Mouse (Mus musculus) kidney, adult 9 months (tissue): ENCODE measurements around the gene Hsph1.

ENCODE experiments used
- DNase-seq: peaks from one replicate; pipeline ENCODE4 v3.0.0; 2022

Gene Hsph1

GRCm38 (mm10) chr5:149636075-149636920, at the start of gene Hsph1:
TSS of gene Hsph1 (minus strand) at chr5:149636376.
- peak; percentile 99 for DNase-seq

DNA sequence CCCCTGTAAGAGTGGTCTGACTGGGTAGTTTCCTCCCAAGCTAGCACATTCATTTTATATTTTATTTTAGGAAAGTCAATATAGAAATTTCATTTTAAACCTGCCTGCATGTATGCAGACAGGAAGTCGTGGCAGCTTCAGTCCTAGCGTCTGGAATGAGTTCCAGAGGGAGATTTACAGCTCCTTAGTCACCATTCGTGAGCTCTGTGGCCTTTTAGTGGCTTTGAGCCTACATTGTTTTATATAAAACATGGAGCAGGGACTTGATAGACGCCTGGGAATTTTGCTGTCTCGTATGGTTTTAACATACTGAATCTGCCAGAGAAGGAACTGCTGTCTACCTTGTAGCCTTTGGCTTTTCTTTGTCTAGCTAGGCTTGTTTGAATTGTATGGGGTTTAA, 44.8 kb upstream of the Hsph1 start:
- no peak for DNase-seq

GRCm38 (mm10) chr5:149679886-149680285, 43.7 kb upstream of the Hsph1 start:
- DNase-seq: no peak

GRCm38 (mm10) chr5:149679362-149679761, 43.2 kb upstream of the Hsph1 start:
- peak; percentile 17 for DNase-seq

- no peak for DNase-seq
These were observed 42.8 kb upstream of the Hsph1 start for GRCm38 (mm10) chr5:149678990-149679348.

DNA sequence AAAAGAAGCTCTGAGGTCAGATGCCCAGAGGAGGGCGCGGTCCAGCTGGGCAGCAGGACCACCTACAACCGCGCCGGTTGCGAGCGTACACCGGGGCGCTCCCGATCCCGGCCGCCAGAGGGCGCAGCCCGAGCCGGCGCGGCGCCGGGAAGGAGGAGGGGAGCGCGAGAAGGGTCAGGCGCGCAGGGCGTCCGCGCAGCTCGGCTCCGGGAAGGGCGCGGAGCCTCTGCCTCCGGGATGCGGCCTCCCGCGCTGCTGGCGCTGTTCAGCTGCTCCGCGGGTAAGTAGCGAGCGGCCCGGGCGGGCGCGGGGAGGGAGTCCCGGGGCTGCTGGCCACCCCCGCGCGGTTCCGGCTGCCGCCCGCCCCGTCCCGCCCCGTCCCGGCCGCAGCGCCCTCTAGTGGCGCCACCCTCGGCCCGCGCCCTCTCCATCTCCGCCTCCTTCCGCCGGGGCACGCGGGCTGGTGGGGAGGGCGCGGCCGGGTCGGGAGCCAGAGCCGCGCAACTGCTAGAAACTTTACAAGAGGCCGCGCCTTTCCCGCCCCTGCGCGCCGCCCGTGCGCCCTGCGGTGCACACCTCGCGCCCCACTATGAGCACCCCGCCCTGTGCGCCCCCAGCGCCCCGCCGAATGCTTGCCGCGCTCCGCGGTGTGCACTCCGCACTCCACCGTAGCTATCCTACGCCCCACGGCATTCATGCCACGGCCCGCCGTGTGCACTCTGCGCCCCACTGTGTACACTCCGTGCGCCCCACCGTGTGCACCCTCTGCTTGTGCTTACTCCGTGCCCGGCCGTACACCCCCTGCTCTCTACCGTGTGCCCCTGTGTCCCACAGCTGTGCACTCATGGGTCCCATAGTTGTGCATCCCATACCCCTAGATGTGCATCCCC, 42.2 kb upstream of the Hsph1 start, which contains the start of gene B3glct:
Gene B3glct (plus strand): TSS at position 131 of the 890 bp plus-strand sequence.
- DNase-seq: peak; percentile 76

DNA sequence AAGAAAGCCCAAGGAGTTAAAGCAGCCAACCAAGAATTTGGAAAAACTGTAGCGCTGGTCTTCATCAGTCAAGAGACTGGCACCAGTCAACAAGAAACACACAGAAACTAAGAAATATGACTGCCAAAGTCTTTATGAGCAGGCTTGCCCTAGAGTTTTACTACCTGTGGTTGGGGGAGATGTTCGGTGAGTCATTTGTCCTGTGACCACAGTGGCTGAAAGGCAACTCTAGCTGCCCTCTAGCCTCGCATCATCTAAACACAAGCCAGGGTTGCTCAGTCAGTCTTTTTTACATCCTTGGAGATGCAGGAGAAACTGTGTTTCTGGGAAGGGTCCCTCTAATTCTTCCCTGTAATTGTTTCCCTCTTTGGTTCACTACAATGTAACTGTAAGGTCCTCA, 41.0 kb upstream of the Hsph1 start:
- DNase-seq: no peak

GRCm38 (mm10) chr5:149663417-149663816, 27.2 kb upstream of the Hsph1 start:
- no peak for DNase-seq

GRCm38 (mm10) chr5:149662980-149663379, 26.8 kb upstream of the Hsph1 start:
- no peak for DNase-seq

- no peak for DNase-seq
These were observed 25.3 kb upstream of the Hsph1 start for GRCm38 (mm10) chr5:149661428-149661827.

DNA sequence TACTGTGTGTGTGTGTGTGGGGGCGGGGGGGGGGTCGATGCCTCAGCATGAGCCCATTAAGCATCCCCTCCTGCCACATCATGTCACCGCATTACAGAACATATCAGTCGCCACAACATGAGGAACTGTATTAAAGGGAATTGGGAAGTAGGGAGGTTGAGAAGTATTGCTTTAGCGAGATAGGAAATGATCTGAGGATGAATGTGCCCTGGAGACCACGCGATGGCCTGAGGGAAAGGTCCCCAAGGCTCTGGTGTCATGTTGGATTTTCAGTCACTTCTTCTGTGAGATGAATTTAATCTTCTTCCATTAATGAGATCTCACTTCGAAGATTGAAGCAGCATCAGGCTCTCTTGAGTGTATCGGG, 23.2 kb upstream of the Hsph1 start:
- no peak for DNase-seq

GRCm38 (mm10) chr5:149658741-149659413, 22.7 kb upstream of the Hsph1 start:
- no peak for DNase-seq

DNA sequence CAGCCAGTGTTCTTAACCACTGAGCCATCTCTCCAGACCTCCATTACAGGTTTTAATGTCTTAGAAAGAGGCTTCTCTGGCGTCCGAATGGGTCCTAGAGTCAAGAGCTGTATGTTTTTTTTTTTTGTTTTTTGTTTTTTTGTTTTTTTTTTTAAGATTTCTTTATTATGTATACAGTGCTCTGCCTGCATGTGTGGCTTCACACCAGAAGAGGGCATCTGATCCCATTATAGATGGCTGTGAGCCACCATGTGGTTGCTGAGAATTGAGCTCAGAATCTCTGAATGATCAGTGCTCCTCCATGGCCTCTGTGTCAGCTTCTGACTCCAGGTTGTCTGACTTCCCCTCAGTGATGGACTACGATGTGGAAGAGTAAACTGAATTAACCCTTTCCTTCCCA, 21.8 kb upstream of the Hsph1 start:
- no peak for DNase-seq

DNA sequence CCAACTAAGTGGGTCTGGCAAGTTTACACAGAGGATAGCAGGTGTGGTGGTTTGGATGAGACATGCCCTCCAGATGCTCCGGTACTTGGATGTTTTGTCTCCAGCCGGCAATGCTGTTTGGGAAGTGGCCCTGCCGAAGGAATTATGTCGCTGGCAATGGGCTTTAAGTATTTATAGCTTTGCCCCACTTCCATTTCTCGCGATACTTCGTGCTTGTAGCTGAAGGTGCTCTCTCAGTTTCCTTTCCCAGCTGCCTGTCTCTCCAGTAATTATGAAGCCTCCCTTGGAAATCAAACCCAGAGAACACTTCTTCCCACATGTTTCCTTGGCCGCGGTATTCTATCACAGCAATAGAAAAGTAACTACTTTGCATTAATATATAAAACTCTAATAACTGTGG, 19.5 kb upstream of the Hsph1 start:
- DNase-seq: no peak

DNA sequence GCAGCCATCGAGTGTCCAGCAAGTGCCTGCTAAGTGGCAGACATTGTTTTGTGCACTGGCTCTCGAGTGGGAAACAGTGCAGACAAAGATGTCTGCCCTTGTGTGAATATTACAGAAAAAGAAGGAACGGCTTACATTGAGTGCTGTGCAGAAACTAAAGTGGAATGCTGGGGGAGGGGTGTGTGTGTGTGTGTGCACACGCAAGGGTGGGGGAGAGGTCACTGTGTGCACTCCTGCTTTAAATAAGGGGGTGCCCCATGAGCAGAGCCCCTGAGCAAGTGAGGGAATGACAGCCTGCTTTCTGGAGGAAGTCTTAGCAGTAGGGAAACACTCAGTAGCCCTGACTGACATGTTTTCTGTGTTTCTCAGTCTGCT, 14.0 kb upstream of the Hsph1 start:
- no peak for DNase-seq

- DNase-seq: no peak
These were observed 13.5 kb upstream of the Hsph1 start for GRCm38 (mm10) chr5:149649499-149650178.

DNA sequence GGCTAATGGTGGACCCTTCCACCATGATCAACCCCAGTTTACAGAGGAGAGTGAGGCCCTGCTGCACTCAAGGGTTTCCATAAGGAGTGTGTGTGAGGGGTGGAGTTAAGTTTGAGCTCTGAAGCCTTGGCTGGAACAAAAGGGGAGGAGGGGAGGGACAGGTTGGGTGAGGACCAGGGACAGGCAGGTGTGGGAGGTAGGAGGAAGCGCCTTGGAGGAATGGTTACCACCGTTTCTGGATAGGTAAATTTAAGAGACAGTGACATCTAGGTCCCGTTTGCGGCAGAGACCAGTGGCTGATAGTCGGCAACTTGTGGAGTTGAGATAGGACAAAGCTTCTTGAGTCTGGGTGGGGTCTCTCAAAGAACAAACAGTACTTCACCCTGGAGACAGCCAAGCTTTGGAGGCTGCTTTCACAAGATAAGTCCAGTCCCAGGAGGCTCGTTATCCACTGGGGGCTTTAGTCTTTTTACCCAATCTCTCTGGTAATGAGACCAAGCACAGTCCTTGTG, 12.8 kb upstream of the Hsph1 start:
- no peak for DNase-seq

DNA sequence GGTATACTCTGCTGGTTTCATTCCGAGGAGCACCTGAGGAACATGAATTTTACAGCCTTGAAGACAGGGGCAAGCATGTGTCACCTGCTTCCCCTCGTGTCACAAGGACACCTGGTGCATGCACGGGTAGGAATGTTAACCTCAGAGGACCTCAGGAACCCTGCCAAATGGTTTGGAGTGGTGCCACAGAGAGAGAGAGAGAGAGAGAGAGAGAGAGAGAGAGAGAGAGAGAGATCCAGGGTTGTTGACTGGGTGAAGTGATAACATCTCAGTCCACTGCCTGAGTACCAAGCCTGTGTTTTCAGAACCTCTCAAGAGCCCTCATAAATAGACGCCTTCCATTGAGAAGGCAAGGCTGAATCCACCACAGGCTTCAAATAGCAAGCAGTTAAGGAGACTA, 12.0 kb upstream of the Hsph1 start:
- DNase-seq: peak; percentile 33

GRCm38 (mm10) chr5:149647367-149648115, 11.4 kb upstream of the Hsph1 start:
- no peak for DNase-seq

- DNase-seq: no peak
These were observed 6.8 kb upstream of the Hsph1 start for GRCm38 (mm10) chr5:149642783-149643509.

DNA sequence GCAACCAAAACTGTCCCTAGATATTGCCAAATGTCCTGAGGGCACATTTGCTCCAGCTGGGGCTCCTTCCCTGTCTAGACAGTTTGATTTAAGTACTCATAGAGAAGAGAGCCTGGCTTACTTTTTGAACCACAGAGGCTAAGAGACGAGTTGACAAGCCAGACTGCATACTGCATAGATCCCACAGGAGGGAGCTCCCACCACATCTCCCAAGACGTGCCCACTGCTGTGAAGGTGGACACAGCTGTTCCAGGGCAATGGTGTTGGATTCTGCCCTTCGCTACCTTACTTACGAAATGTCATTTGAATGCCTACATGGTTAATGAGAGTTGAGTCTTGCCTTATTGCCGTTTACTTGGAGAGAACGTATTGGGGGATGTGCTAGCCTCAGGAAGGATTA, 6.2 kb upstream of the Hsph1 start:
- DNase-seq: no peak
